Mouse (Mus musculus) ovary, postnatal 10 days (tissue): ENCODE results near the gene Sox12.

ENCODE experiments used
- DNase-seq: peaks from one replicate; pipeline ENCODE4 v3.0.0; 2022; ENCODE audit warnings: low spot score

Sox12 gene

DNA sequence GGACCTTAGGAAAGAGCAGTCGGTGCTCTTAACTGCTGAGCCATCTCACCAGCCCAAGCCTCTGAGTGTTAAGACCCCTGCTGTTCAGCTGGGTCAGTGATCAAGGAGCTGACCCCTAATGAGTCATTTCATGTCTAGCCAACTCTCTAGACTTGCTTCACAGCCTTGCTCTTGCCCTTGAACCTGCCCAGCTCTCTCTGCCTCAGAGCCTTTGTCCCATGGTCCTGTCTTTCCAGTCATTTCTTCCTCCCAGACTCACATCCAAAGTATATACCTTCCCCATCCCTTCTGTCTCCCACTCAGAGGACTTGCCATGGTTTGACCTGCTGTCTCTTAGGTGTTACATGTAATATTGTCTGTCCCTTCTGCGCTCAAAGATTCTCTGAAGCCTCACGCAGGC lies 40.6 kb downstream of the Sox12 start:
- DNase-seq, result no peak

DNA sequence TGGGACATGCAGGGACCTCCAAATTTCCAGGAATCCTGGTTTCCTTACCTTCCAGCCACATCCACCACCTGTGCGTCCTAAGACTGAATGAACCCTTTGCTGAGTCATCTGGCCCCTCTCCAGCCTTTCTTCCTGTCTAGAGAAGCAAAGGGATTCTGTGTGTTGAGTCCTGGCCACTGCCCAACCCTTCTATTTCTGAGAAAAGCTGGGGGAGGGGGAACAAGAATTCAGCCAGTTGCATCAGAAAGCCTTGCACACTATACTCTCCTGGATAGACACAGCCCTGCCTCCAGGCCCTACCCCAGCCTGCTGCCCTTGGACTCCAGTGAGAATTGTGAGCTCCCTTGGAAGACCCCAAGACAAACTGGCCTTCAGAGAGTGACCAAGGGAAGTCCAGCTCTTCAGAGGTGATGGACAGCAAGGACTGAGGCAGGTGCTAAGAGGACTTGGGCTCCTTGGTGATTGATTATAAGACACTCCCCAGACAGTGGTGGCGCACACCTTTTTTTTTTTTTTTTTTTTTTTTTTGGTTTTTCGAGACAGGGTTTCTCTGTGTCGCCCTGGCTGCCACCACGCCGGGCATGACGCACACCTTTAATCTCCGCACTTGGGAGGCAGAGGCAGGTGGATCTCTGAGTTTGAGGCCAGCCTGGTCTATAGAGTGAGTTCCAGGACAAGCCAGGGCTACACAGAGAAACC lies 47.9 kb downstream of the Sox12 start:
- DNase-seq, result no peak

DNA sequence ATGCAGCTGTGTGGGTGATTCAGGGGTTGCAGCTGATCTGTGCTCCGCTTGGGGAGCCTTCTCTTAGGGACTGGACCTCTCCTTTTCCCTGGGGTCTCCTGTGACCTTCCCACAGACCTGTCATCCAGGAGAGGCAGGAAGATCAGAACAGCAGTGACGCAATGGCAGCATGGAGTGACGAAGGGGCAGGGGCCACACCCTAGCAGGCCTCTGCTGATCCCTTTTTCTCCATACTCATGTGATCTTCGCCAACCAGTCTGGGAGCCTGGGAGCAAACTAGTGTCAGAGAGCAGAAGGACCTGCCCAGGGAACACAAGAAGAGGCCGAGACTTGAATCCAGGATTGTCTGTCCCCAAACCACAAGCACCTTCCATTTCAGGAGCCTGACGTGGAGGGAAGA lies 48.7 kb downstream of the Sox12 start:
- DNase-seq, result no peak

DNA sequence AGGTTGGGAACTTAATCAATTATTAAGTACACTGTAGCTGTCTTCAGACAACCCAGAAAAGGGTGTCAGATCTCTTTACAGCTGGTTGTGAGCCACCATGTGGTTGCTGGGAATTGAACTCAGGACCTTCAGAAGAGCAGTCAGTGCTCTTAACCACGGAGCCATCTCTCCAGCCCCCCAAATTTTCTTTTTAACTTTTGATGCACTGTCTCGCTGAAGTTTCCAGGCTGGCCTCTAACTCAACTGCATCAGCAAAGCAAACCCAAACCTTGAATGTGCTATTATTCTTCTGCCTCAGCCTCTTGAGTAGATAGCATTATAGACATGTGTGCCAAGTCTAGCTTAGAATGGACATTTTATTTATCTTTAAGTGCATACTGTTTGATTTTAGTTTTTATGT lies 50.1 kb downstream of the Sox12 start:
- DNase-seq, result no peak

DNA sequence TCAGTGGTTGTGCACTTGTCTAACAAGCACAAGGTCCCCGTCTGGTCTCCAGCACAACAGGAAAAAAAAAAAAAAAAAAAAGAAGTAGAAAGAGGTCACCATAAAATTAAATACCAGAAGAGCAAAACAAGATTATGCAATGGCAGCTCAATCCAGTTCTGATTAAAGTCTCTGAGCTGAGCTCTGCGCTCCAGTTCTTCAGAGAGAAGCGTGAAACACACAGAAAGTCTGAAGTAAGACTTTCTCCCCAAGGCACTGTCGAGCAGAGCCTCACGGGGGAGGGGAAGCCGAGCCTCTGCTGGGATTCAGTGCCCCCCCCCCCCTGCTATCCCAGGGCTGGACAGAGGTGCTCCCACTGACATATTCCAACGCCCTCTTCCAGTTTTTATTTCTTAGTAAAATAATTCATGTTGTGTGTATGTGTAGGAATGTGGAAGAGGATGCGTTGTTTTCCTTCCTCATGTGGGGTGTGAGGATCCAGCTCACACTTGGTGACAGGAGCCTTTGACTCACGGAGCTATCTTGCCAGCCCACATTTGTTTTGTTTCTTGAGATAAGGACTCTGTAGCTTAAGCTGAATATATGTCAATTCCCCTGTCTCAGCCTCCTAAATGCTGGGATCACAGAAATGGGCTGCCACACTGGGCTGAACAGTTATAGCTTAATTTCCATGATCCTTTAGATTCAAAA lies 50.9 kb downstream of the Sox12 start:
- DNase-seq, result no peak

DNA sequence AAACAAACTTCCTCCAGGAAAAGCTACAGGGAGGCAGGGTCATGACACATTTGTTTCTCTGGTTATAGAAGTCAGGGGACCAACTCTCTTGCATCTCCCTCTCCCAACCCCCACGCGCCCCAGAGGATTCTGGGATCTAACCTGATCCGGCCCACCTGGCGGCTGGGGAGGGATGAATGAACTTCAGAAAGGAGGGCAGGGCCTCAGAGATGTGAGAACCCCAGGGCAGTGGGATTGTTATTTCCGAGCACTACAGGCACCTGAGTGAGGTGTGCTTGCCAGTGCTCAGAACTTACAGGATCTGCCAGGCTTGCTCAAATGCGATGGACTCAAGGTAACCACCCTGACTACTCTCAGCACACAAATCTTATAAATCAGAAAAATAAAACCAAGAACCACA lies 52.5 kb downstream of the Sox12 start:
- DNase-seq, result no peak

DNA sequence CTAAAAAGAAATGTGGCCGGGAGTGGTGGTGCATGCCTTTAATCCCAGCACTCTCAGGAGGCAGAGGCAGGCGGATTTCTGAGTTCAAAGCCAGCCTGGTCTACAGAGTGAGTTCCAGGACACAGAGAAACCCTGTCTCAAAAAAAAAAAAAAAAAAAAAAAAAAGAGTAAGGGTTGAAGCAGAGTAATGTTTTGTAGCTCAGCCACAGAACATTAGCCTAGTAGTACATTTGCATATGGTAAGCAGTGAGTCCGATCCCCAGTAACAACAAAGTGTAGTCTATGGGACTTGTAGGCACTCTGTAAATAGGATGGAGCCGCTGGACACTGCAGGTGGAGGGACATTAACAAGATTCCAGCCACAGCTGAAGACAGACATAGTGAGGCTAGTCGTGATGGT lies 53.0 kb downstream of the Sox12 start:
- no peak for DNase-seq

DNA sequence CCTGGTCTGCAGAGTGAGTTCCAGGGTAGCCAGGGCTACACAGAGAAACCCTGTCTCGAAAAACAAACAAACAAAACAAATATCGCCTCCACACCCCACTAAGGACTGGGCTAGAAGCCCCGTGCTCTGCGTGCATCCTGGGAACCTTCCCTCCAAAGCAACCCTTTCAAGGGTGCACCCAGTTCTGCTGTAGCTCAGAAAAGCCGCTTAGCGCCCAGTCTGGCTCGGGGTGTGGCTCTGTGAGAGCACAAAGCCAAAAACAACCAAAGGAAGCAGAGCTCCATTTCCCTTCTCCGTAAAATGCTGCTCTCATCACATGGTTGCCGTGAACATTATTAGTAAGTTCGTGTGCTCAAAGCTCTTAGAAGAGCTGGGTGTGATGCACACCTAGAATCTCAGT lies 53.5 kb downstream of the Sox12 start:
- DNase-seq, result no peak
